Mouse (Mus musculus) spleen, adult 18-20 months (tissue): ENCODE measurements around the gene Rtel1.

ENCODE experiments used
- DNase-seq, 2 experiments: peaks; one replicate each; pipeline ENCODE4 v3.0.0; 2022; ENCODE audit warnings: mixed read lengths in 2 of 2

Gene Rtel1

GRCm38 (mm10) chr2:181332542-181332941, 13.0 kb downstream of the Rtel1 start:
- no peak for DNase-seq

GRCm38 (mm10) chr2:181334023-181334422, 14.5 kb downstream of the Rtel1 start:
- peak; percentile 39 to 82 for DNase-seq

GRCm38 (mm10) chr2:181340426-181340825, 20.9 kb downstream of the Rtel1 start:
- DNase-seq: no peak

- DNase-seq: no peak
These were observed 23.2 kb downstream of the Rtel1 start for GRCm38 (mm10) chr2:181342766-181343165.

GRCm38 (mm10) chr2:181356780-181357179, 37.2 kb downstream of the Rtel1 start:
- no peak for DNase-seq

GRCm38 (mm10) chr2:181363946-181364345, 44.4 kb downstream of the Rtel1 start:
- no peak for DNase-seq

- no peak for DNase-seq
These were observed 44.9 kb downstream of the Rtel1 start for GRCm38 (mm10) chr2:181364487-181364859.

- DNase-seq: peak; percentile 80 to 85
These were observed 45.5 kb downstream of the Rtel1 start, which contains the start of the genes Zgpat and Arfrp1 for GRCm38 (mm10) chr2:181364860-181365596. Gene Zgpat (plus strand): TSS chr2:181364928. Gene Arfrp1 (minus strand): TSS chr2:181365404.

GRCm38 (mm10) chr2:181365655-181366075, 46.1 kb downstream of the Rtel1 start:
- DNase-seq: no peak

GRCm38 (mm10) chr2:181370001-181370400, 50.5 kb downstream of the Rtel1 start:
- DNase-seq: no peak

GRCm38 (mm10) chr2:181375787-181376186, 56.2 kb downstream of the Rtel1 start:
- DNase-seq: no peak

- DNase-seq: no peak
These were observed 57.7 kb downstream of the Rtel1 start for GRCm38 (mm10) chr2:181377230-181377629.

GRCm38 (mm10) chr2:181378701-181379100, 59.2 kb downstream of the Rtel1 start:
- DNase-seq: no peak

- no peak for DNase-seq
These were observed 60.2 kb downstream of the Rtel1 start, which contains the start of gene Lime1 for GRCm38 (mm10) chr2:181379778-181380177. Gene Lime1 (plus strand): TSS chr2:181380078.

- no peak for DNase-seq
These were observed 60.7 kb downstream of the Rtel1 start for GRCm38 (mm10) chr2:181380251-181380650.

GRCm38 (mm10) chr2:181381107-181381506, 61.6 kb downstream of the Rtel1 start:
- DNase-seq: peak in 1 of 2 experiments; percentile 25

GRCm38 (mm10) chr2:181381631-181382306, 62.2 kb downstream of the Rtel1 start:
- no peak for DNase-seq

- DNase-seq: no peak
These were observed 64.9 kb downstream of the Rtel1 start for GRCm38 (mm10) chr2:181384463-181384862.

GRCm38 (mm10) chr2:181384919-181385391, 65.4 kb downstream of the Rtel1 start:
- no peak for DNase-seq

GRCm38 (mm10) chr2:181385885-181386284, 66.3 kb downstream of the Rtel1 start:
- DNase-seq: no peak

- no peak for DNase-seq
These were observed 67.2 kb downstream of the Rtel1 start for GRCm38 (mm10) chr2:181386663-181387210.

GRCm38 (mm10) chr2:181390136-181390870, 70.8 kb downstream of the Rtel1 start:
- DNase-seq: no peak

GRCm38 (mm10) chr2:181391022-181391421, 71.5 kb downstream of the Rtel1 start:
- DNase-seq: no peak
